Mouse (Mus musculus) limb, embryonic 14.5 days (tissue): ENCODE data around the gene Shisa8. TPM values are rescaled to one million over a fixed set of nuclear protein-coding genes. Genes with fewer than 3 reads are reported as not detected.

Experiments
- ATAC-seq: fragments of 200-750 bp; cut with Nextera tagmentation; 2 replicates; pipeline ENCODE4 v1.8.0; 2017; ENCODE audit warnings: low read depth, moderate number of reproducible peaks, moderate TSS enrichment; ENCODE audit not compliant: low FRiP score
- DNase-seq: peaks from one replicate; pipeline ENCODE4 v3.0.0-alpha.2; 2015; ENCODE audit warnings: low spot score
- H3K27ac ChIP-seq: fragments of 300-500 bp; sonication (generic); replicated peaks from 2 replicates; pipeline ENCODE4 v1.5.1; 2014; ENCODE audit warnings: low read depth, mild to moderate bottlenecking, low read length, moderate library complexity, mixed read lengths
- H3K27me3 ChIP-seq: fragments of 300-500 bp; sonication (generic); 2 replicates; pipeline ENCODE4 v1.6.1; 2014; ENCODE audit warnings: low read length, mixed read lengths; ENCODE audit not compliant: control insufficient read depth, insufficient read depth
- H3K36me3 ChIP-seq: fragments of 300-500 bp; sonication (generic); 2 replicates; pipeline ENCODE4 v1.6.1; 2014; ENCODE audit warnings: mild to moderate bottlenecking, low read length, moderate library complexity, mixed read lengths; ENCODE audit not compliant: control insufficient read depth, insufficient read depth
- H3K4me1 ChIP-seq: fragments of 300-500 bp; sonication (generic); 2 replicates; pipeline ENCODE4 v1.6.1; 2014; ENCODE audit warnings: antibody characterized with exemption, low read length, mixed read lengths; ENCODE audit not compliant: control insufficient read depth, insufficient read depth
- H3K4me2 ChIP-seq: fragments of 300-500 bp; sonication (generic); replicated peaks from 2 replicates; pipeline ENCODE4 v1.6.1; 2014; ENCODE audit warnings: low read depth, mild to moderate bottlenecking, low read length, moderate library complexity; ENCODE audit not compliant: severe bottlenecking
- H3K4me3 ChIP-seq: fragments of 300-500 bp; sonication (generic); replicated peaks from 2 replicates; pipeline ENCODE4 v1.5.1; 2014; ENCODE audit warnings: low read length
- H3K9ac ChIP-seq: fragments of 300-500 bp; sonication (generic); 2 replicates; pipeline ENCODE4 v1.6.1; 2014; ENCODE audit warnings: mild to moderate bottlenecking, low read depth, low read length, moderate library complexity; ENCODE audit not compliant: severe bottlenecking
- H3K9me3 ChIP-seq: fragments of 300-500 bp; sonication (generic); 2 replicates; pipeline ENCODE4 v1.6.1; 2016; ENCODE audit warnings: low read length; ENCODE audit not compliant: control insufficient read depth
- POLR2A ChIP-seq: fragments of 200-500 bp; IDR thresholded peaks from 2 replicates; pipeline ENCODE4 v1.8.0; 2012; ENCODE audit warnings: inconsistent platforms, mild to moderate bottlenecking, moderate library complexity, borderline replicate concordance; ENCODE audit not compliant: insufficient read depth, insufficient read length; ENCODE audit errors: extremely low read depth
- WGBS: fragments of 180-500 bp; shearing (Covaris S2); extraction: QIAGEN DNeasy Blood & Tissue Kit; methylation state at CpG from one replicate; pipeline ENCODE4 v1.1.7; 2014; 5-methylcytosine and 5-hydroxymethylcytosine counted together
- polyA plus RNA-seq, 2 experiments: library from polyadenylated mRNA; depleted of rRNA in 1 of 2; stranded (reverse) in 1 of 2; unstranded in 1 of 2; fragments of >200 nt; fragmentation: Nextera tagmentation in 1 of 2; extraction: Ambion mirVana in 1 of 2; gene quantifications; 2 replicates each; pipeline versions ENCODE4 v1.2.1 to v1.2.3; 2012 to 2014

The Shisa8 gene
- polyA plus RNA-seq, 2 experiments, result 0.41 to 1.1 TPM

- no peak for TF ChIP-seq POLR2A
- peaks cover 25% of the 10 kb centered on the region for H3K4me1 ChIP-seq
- ATAC-seq (no peak), DNase-seq (peak; percentile 55)
- 0 out of 2 replicates have a peak overlapping the region, but pooled peaks have one; percentile 1 for H3K9ac ChIP-seq
- H3K9me3 ChIP-seq, result no peaks in the 10 kb centered on the region
- peak overlapping the region; percentile 52; the same call in 1 of the 2 replicates for H3K27ac ChIP-seq
- no peaks in the 10 kb centered on the region for H3K27me3 ChIP-seq
- WGBS, result 50% methylated on average over 8 of the region's 8 CpGs
- peaks cover 10% of the 10 kb centered on the region for H3K36me3 ChIP-seq
- no peak overlapping the region for H3K4me3 ChIP-seq
- no peak overlapping the region; the same call in 1 of the 2 replicates for H3K4me2 ChIP-seq
These were observed 47.0 kb downstream of the Shisa8 start for GRCm38 (mm10) chr15:82165332-82166239.

- Histone ChIP-seq H3K4me1 (peaks cover 31% of the 10 kb centered on the region), H3K27ac (no peak overlapping the region)
These were observed 48.1 kb downstream of the Shisa8 start for GRCm38 (mm10) chr15:82164496-82164895.

DNA sequence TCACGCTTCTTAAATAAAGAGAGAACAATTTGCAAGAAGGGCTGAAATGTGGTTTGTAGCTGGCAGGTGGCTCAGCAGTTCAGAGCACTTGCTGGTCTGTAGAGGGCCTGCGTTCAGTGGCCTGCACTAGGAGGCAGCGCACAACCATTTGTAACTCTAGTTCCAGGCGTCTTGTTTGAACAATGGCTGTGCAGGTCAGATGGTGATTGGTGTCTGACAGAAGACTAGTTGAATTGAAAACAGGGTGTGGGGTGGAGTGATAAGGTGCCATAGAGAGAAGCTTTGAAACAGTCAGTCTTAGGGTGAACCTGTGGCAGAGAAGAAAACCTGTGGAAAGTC is 48.6 kb downstream of the Shisa8 start:
- Histone ChIP-seq H3K9me3 (no peaks in the 10 kb centered on the region), H3K27me3 (no peaks in the 10 kb centered on the region), H3K36me3 (no peaks in the 10 kb centered on the region), H3K4me1 (peaks cover 33% of the 10 kb centered on the region), H3K4me2 (no peak overlapping the region), H3K4me3 (no peak overlapping the region), H3K27ac (no peak overlapping the region), H3K9ac (no peak overlapping the region)
- TF ChIP-seq POLR2A, result no peak
- DNase-seq (no peak), ATAC-seq (no peak)
- WGBS, result 55% methylated on average over 4 of the region's 4 CpGs

More at GRCm38 (mm10) chr15:82164496-82164895, 48.1 kb downstream of the Shisa8 start:
- no peak overlapping the region for H3K4me2 ChIP-seq
- no peak for DNase-seq
- H3K36me3 ChIP-seq, result no peaks in the 10 kb centered on the region
- H3K9me3 ChIP-seq, result no peaks in the 10 kb centered on the region
- H3K4me3 ChIP-seq, result no peak overlapping the region
- 70% methylated on average over 7 of the region's 7 CpGs for WGBS
- TF ChIP-seq POLR2A, result no peak
- H3K9ac ChIP-seq, result no peak overlapping the region
- ATAC-seq, result no peak
- H3K27me3 ChIP-seq, result no peaks in the 10 kb centered on the region

- Histone ChIP-seq H3K27me3 (no peaks in the 10 kb centered on the region), H3K4me3 (no peak overlapping the region), H3K9ac (no peak overlapping the region), H3K9me3 (no peaks in the 10 kb centered on the region), H3K27ac (no peak overlapping the region), H3K36me3 (no peaks in the 10 kb centered on the region; the same call in 1 of the 2 replicates), H3K4me1 (peaks cover 34% of the 10 kb centered on the region), H3K4me2 (no peak overlapping the region)
- no peak for ATAC-seq
- 81% methylated on average over 10 of the region's 10 CpGs for WGBS
- DNase-seq, result no peak
- TF ChIP-seq POLR2A, result no peak
These were observed 49.1 kb downstream of the Shisa8 start for GRCm38 (mm10) chr15:82163356-82164060.

DNA sequence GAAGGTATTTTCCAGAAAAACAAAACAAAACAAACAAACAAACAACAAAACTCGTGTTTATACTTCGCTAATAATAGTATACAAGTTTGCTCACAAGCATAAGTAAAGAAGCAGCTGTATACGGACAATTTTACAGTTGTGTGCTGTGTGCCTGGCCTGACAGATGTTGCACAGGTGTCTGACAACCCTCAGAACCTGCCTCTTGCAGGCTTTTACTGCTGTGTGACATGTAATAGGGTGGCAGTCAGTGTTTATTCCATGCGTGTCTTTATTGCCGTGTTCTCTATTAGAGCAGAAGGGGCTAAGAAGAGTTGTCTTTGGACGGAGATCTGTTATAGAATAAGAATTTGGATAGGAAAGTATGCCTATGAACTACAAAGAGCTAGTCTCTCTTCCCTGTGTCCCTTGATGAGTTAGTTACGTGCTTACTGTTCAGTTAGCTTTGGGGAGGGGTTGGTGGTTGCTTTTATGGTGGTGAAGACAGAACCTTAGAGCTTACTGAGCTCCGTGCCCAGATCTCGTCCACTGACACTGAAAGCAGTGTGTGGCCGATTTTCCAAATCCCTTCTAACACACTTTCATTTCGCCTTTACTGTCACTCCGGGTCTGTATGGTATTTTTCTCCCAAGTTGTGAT is 50.5 kb downstream of the Shisa8 start:
- 70% methylated on average over 12 of the region's 12 CpGs for WGBS
- Histone ChIP-seq H3K4me3 (no peak overlapping the region), H3K9ac (no peak overlapping the region), H3K4me1 (peaks cover 44% of the 10 kb centered on the region), H3K4me2 (no peak overlapping the region), H3K27me3 (no peaks in the 10 kb centered on the region), H3K9me3 (no peaks in the 10 kb centered on the region), H3K27ac (no peak overlapping the region), H3K36me3 (no peaks in the 10 kb centered on the region; the same call in 1 of the 2 replicates)
- no peak for ATAC-seq
- TF ChIP-seq POLR2A, result no peak
- DNase-seq, result no peak
